Mouse (Mus musculus): ENCODE results near the gene Skor1. TPM values are rescaled to one million over a fixed set of nuclear protein-coding genes. Genes with fewer than 3 reads are reported as not detected.

Gene Skor1
- polyA plus RNA-seq, 1 experiment: 0.01 TPM

GRCm38 (mm10) chr9:63123451-63124438, 25.0 kb downstream of the Skor1 start:
- Histone ChIP-seq H3K36me3 (ENCODE audit: control insufficient read depth, insufficient read depth) (no peaks in the 10 kb centered on the region), H3K27me3 (ENCODE audit: control insufficient read depth, insufficient read depth, insufficient read length) (no peaks in the 10 kb centered on the region), H3K4me3 (peak overlapping the region; percentile 24), H3K4me2 (ENCODE audit: low read depth) (peak overlapping the region; percentile 78), H3K79me2 (ENCODE audit: control insufficient read depth, insufficient read depth) (no peaks in the 10 kb centered on the region), H3ac (ENCODE audit: control insufficient read depth, insufficient read length) (no peak overlapping the region)
- TF ChIP-seq MYOD1 (IDR thresholded peaks at IDR 0.05; ENCODE audit: control insufficient read depth in 1 of 3, insufficient read length in 2 of 3, low read depth in 2 of 3) (peak in 2 of 3 experiments; percentile 70 to 91), POLR2A (IDR thresholded peaks at IDR 0.05; ENCODE audit: insufficient read length, low read depth) (peak; percentile 43), E2F4 (IDR thresholded peaks at IDR 0.05; ENCODE audit: insufficient read depth) (no peak), TCF3 (IDR thresholded peaks at IDR 0.05; ENCODE audit: insufficient read length, low read depth) (peak; percentile 32), MYOG (IDR thresholded peaks at IDR 0.05; ENCODE audit: control insufficient read depth in 1 of 3, insufficient read depth in 1 of 3, insufficient read length in 2 of 3, low read depth in 2 of 3) (peak; percentile 37 to 90 (median 75)), POLR2AphosphoS2 (IDR thresholded peaks at IDR 0.05; ENCODE audit: insufficient read length, low read depth) (no peak), REST (IDR thresholded peaks at IDR 0.05; ENCODE audit: insufficient read depth, insufficient read length) (no peak), TCF12 (IDR thresholded peaks at IDR 0.05; ENCODE audit: insufficient read depth, poor library complexity, severe bottlenecking) (no peak)

GRCm38 (mm10) chr9:63122161-63122833, 26.5 kb downstream of the Skor1 start:
- TF ChIP-seq USF1 (IDR thresholded peaks at IDR 0.05; ENCODE audit: low read depth) (no peak), SRF (IDR thresholded peaks at IDR 0.05; ENCODE audit: control insufficient read depth, insufficient read length, low read depth) (no peak), CEBPB (IDR thresholded peaks at IDR 0.05; ENCODE audit: insufficient read depth, poor library complexity, severe bottlenecking) (no peak), MYOD1 (IDR thresholded peaks at IDR 0.05; ENCODE audit: control insufficient read depth in 1 of 3, insufficient read length in 2 of 3, low read depth in 2 of 3) (no peak), REST (IDR thresholded peaks at IDR 0.05; ENCODE audit: insufficient read depth, insufficient read length) (no peak), TCF3 (IDR thresholded peaks at IDR 0.05; ENCODE audit: insufficient read length, low read depth) (no peak), MAX (IDR thresholded peaks at IDR 0.05; ENCODE audit: low read depth) (no peak), POLR2AphosphoS2 (IDR thresholded peaks at IDR 0.05; ENCODE audit: insufficient read length, low read depth) (no peak), POLR2A (IDR thresholded peaks at IDR 0.05; ENCODE audit: insufficient read length, low read depth) (no peak), MYOG (IDR thresholded peaks at IDR 0.05; ENCODE audit: control insufficient read depth in 1 of 3, insufficient read depth in 1 of 3, insufficient read length in 2 of 3, low read depth in 2 of 3) (no peak), E2F4 (IDR thresholded peaks at IDR 0.05; ENCODE audit: insufficient read depth) (no peak), TCF12 (IDR thresholded peaks at IDR 0.05; ENCODE audit: insufficient read depth, poor library complexity, severe bottlenecking) (no peak)
- H3ac ChIP-seq (ENCODE audit: control insufficient read depth, insufficient read length): no peak overlapping the region
- peak overlapping the region; percentile 4 for H3K4me2 ChIP-seq (ENCODE audit: low read depth)
- no peaks in the 10 kb centered on the region for H3K36me3 ChIP-seq (ENCODE audit: control insufficient read depth, insufficient read depth)
- H3K79me2 ChIP-seq (ENCODE audit: control insufficient read depth, insufficient read depth): no peaks in the 10 kb centered on the region
- no peaks in the 10 kb centered on the region for H3K27me3 ChIP-seq (ENCODE audit: control insufficient read depth, insufficient read depth, insufficient read length)
- no peak overlapping the region for H3K4me3 ChIP-seq

- TF ChIP-seq MAX (IDR thresholded peaks at IDR 0.05; ENCODE audit: low read depth): no peak
These were observed 30.4 kb downstream of the Skor1 start for GRCm38 (mm10) chr9:63118385-63118784.

GRCm38 (mm10) chr9:63112514-63112913, 36.2 kb downstream of the Skor1 start:
- no peak for TF ChIP-seq E2F4 (IDR thresholded peaks at IDR 0.05; ENCODE audit: insufficient read depth)
- no peak for TF ChIP-seq REST (IDR thresholded peaks at IDR 0.05; ENCODE audit: insufficient read depth, insufficient read length)
- TF ChIP-seq TCF12 (IDR thresholded peaks at IDR 0.05; ENCODE audit: insufficient read depth, poor library complexity, severe bottlenecking): no peak
- TF ChIP-seq TCF3 (IDR thresholded peaks at IDR 0.05; ENCODE audit: insufficient read length, low read depth): no peak
- no peak for TF ChIP-seq MYOG (IDR thresholded peaks at IDR 0.05; ENCODE audit: control insufficient read depth in 1 of 3, insufficient read depth in 1 of 3, insufficient read length in 2 of 3, low read depth in 2 of 3)
- no peak for TF ChIP-seq POLR2AphosphoS2 (IDR thresholded peaks at IDR 0.05; ENCODE audit: insufficient read length, low read depth)
- no peak for TF ChIP-seq POLR2A (IDR thresholded peaks at IDR 0.05; ENCODE audit: insufficient read length, low read depth)
- TF ChIP-seq MYOD1 (IDR thresholded peaks at IDR 0.05; ENCODE audit: control insufficient read depth in 1 of 3, insufficient read length in 2 of 3, low read depth in 2 of 3): no peak
- no peak for TF ChIP-seq MAX (IDR thresholded peaks at IDR 0.05; ENCODE audit: low read depth)
- no peak for TF ChIP-seq USF1 (IDR thresholded peaks at IDR 0.05; ENCODE audit: low read depth)
- TF ChIP-seq SRF (IDR thresholded peaks at IDR 0.05; ENCODE audit: control insufficient read depth, insufficient read length, low read depth): no peak
- H3K4me2 ChIP-seq (ENCODE audit: low read depth): no peak overlapping the region
- H3K79me2 ChIP-seq (ENCODE audit: control insufficient read depth, insufficient read depth): no peaks in the 10 kb centered on the region
- no peak overlapping the region for H3ac ChIP-seq (ENCODE audit: control insufficient read depth, insufficient read length)
- H3K4me3 ChIP-seq: no peak overlapping the region
- H3K27me3 ChIP-seq (ENCODE audit: control insufficient read depth, insufficient read depth, insufficient read length): no peaks in the 10 kb centered on the region
- no peaks in the 10 kb centered on the region for H3K36me3 ChIP-seq (ENCODE audit: control insufficient read depth, insufficient read depth)

More at GRCm38 (mm10) chr9:63118385-63118784, 30.4 kb downstream of the Skor1 start:
- Histone ChIP-seq H3K4me3 (no peak overlapping the region), H3ac (ENCODE audit: control insufficient read depth, insufficient read length) (no peak overlapping the region), H3K36me3 (ENCODE audit: control insufficient read depth, insufficient read depth) (no peaks in the 10 kb centered on the region), H3K27me3 (ENCODE audit: control insufficient read depth, insufficient read depth, insufficient read length) (no peaks in the 10 kb centered on the region), H3K79me2 (ENCODE audit: control insufficient read depth, insufficient read depth) (no peaks in the 10 kb centered on the region), H3K4me2 (ENCODE audit: low read depth) (no peak overlapping the region)

Data from myocyte (in vitro differentiated cells).